Mouse (Mus musculus) adrenal gland, postnatal 4 days (tissue): ENCODE measurements around the gene Cybrd1. TPM values are rescaled to one million over a fixed set of nuclear protein-coding genes. Genes with fewer than 3 reads are reported as not detected.
A peak's percentile ranks its signal among the peaks of the same experiment; 100 is the strongest.

Experiments used
- DNase-seq, 2 experiments: peaks; one replicate each; pipeline ENCODE4 v3.0.0; 2021 to 2022; ENCODE audit warnings: low spot score in 2 of 2, mixed read lengths in 2 of 2
- long read RNA-seq, 2 experiments: library from polyadenylated mRNA; stranded (forward); transcript quantifications; one replicate each; pipeline ENCODE4 v2.0.0; 2021
- total RNA-seq, 2 experiments: library from RNA; stranded (reverse); gene quantifications; 2 replicates each; pipeline ENCODE4 v1.2.3; 2021

Gene Cybrd1
- total RNA-seq, result 1 to 10 TPM; 2.9 to 3.0 TPM
- long read RNA-seq, experiment 1, result 0 reads
- long read RNA-seq, experiment 2, result 0 reads

- peak in 1 of 2 experiments; percentile 13 for DNase-seq
Observed at GRCm38 (mm10) chr2:71117797-71118708, at the start of gene Cybrd1. Cybrd1 (plus strand) TSS chr2:71117923.

GRCm38 (mm10) chr2:71071601-71072000 lies 46.1 kb upstream of the Cybrd1 start:
- DNase-seq, result no peak

- no peak for DNase-seq
Observed at GRCm38 (mm10) chr2:71073330-71073729, 44.4 kb upstream of the Cybrd1 start.

GRCm38 (mm10) chr2:71073828-71074227 lies 43.9 kb upstream of the Cybrd1 start:
- no peak for DNase-seq

GRCm38 (mm10) chr2:71082416-71082815 lies 35.3 kb upstream of the Cybrd1 start:
- no peak for DNase-seq

- DNase-seq, result no peak
Observed at GRCm38 (mm10) chr2:71083454-71084193, 34.1 kb upstream of the Cybrd1 start.

- no peak for DNase-seq
Observed at GRCm38 (mm10) chr2:71089766-71090165, 28.0 kb upstream of the Cybrd1 start.

GRCm38 (mm10) chr2:71090660-71091445 lies 26.9 kb upstream of the Cybrd1 start:
- DNase-seq, result no peak

- DNase-seq, result no peak
Observed at GRCm38 (mm10) chr2:71096170-71096569, 21.6 kb upstream of the Cybrd1 start.

GRCm38 (mm10) chr2:71102621-71103291 lies 15.0 kb upstream of the Cybrd1 start:
- no peak for DNase-seq

- DNase-seq, result no peak
Observed at GRCm38 (mm10) chr2:71103292-71103680, 14.4 kb upstream of the Cybrd1 start.

- DNase-seq, result no peak
Observed at GRCm38 (mm10) chr2:71104696-71105095, 13.0 kb upstream of the Cybrd1 start.

- no peak for DNase-seq
Observed at GRCm38 (mm10) chr2:71105469-71106215, 12.1 kb upstream of the Cybrd1 start.

GRCm38 (mm10) chr2:71107225-71107624 lies 10.5 kb upstream of the Cybrd1 start:
- DNase-seq, result no peak

GRCm38 (mm10) chr2:71108541-71108940 lies 9.2 kb upstream of the Cybrd1 start:
- no peak for DNase-seq

- DNase-seq, result no peak
Observed at GRCm38 (mm10) chr2:71113489-71114171, 4.1 kb upstream of the Cybrd1 start.

- DNase-seq, result no peak
Observed at GRCm38 (mm10) chr2:71116151-71116550, 1.6 kb upstream of the Cybrd1 start.

- DNase-seq, result no peak
Observed at GRCm38 (mm10) chr2:71120844-71121243, 3.1 kb downstream of the Cybrd1 start.

- DNase-seq, result no peak
Observed at GRCm38 (mm10) chr2:71121406-71121805, 3.7 kb downstream of the Cybrd1 start.
